Mouse (Mus musculus) liver, adult 2 months (tissue): ENCODE results near the gene Hist1h2bg.

Experiments used
- CTCF ChIP-seq: fragments of 200-500 bp; IDR thresholded peaks from 2 replicates; pipeline ENCODE4 v1.5.1; 2011; ENCODE audit warnings: low read depth, low read length, control low read depth
- POLR2A ChIP-seq: fragments of 200-500 bp; IDR thresholded peaks from 2 replicates; pipeline ENCODE4 v1.6.1; 2011; ENCODE audit warnings: low read length, control low read depth; ENCODE audit not compliant: insufficient read depth; ENCODE audit errors: extremely low read depth

- TF ChIP-seq CTCF (no peak), POLR2A (peak; percentile 90)
Observed at GRCm38 (mm10) chr13:23554925-23555838, 16.0 kb upstream of the Hist1h2bg start.
